Mouse (Mus musculus): ENCODE measurements around the gene Elmo1. TPM values are rescaled to one million over a fixed set of nuclear protein-coding genes. Genes with fewer than 3 reads are reported as not detected.

Gene Elmo1
- polyA plus RNA-seq, 1 experiment from 2014 or later, result 14.9 TPM

DNA sequence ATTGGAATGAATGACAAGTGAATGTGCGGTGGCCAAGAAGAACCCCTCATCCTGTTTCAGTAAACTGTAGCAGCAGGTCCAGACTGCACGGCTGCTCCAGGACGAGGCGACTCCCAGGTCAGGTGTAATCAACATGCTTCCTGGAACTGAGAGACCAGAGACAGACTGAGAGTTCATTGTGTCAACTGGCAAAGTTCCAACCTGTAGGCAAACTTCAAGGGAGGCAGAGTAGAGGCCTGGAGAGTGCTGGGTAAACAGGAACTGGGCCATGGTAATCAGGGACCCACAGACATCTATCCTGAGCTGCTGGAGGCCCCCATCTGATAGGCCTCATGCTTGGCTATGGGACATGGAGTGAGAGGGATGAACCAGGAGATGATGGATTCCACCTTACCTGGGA is 57.3 kb downstream of the Elmo1 start:
- WGBS, result 40% methylated on average over 4 of the region's 4 CpGs
- no peak overlapping the region for H3K27ac ChIP-seq

DNA sequence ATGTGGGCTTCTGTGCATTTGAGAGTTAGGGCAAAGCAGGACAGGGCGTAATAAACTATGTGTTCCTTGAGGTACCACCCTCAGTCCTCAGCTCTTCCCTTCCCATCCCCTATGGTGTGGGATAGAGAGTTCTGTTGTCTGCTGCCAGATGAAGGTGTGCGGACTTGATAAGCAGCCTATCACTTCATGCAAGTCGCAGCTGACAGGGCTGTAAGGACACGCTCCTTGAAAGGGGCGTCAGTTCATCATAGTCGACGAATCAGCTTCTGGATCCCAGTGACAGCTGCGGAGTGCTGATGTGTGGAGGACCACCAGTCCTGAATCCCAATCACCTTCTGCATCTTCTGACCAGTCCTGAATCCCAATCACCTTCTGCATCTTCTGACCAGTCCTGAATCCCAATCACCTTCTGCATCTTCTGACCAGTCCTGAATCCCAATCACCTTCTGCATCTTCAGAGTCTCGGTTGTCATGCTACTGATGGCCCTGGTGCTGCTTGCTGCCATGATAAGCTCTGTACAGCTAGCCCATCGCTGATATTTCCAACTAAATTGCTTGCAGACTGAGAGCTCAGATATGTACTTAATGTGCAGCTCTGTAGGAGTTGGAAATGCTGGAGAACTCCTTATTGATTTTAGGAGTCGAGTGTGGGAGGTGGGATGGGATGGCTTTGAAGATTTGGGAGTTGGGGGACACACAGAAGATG is 59.9 kb downstream of the Elmo1 start:
- H3K9ac ChIP-seq, result no peak overlapping the region
- no peak overlapping the region for H3K4me3 ChIP-seq (replicated peaks)
- no peak overlapping the region for H3K27ac ChIP-seq
- H3K4me1 ChIP-seq (replicated peaks), result peaks cover 6% of the 10 kb centered on the region; the same call in 1 of the 2 replicates
- no peaks in the 10 kb centered on the region for H3K9me3 ChIP-seq
- WGBS, result 87% methylated on average over 11 of the region's 11 CpGs
- peak; percentile 68 for ATAC-seq
- H3K4me2 ChIP-seq (replicated peaks), result no peak overlapping the region
- H3K27me3 ChIP-seq (replicated peaks), result no peaks in the 10 kb centered on the region
- H3K36me3 ChIP-seq, result no peaks in the 10 kb centered on the region

More for the DNA sequence above, 57.3 kb downstream of the Elmo1 start:
- no peaks in the 10 kb centered on the region for H3K27me3 ChIP-seq (replicated peaks)
- H3K9ac ChIP-seq, result no peak overlapping the region
- peaks cover 7% of the 10 kb centered on the region; the same call in 1 of the 2 replicates for H3K4me1 ChIP-seq (replicated peaks)
- H3K4me3 ChIP-seq (replicated peaks), result no peak overlapping the region
- no peaks in the 10 kb centered on the region for H3K36me3 ChIP-seq
- no peak overlapping the region for H3K4me2 ChIP-seq (replicated peaks)
- peak; percentile 92 for ATAC-seq
- no peaks in the 10 kb centered on the region for H3K9me3 ChIP-seq

DNA sequence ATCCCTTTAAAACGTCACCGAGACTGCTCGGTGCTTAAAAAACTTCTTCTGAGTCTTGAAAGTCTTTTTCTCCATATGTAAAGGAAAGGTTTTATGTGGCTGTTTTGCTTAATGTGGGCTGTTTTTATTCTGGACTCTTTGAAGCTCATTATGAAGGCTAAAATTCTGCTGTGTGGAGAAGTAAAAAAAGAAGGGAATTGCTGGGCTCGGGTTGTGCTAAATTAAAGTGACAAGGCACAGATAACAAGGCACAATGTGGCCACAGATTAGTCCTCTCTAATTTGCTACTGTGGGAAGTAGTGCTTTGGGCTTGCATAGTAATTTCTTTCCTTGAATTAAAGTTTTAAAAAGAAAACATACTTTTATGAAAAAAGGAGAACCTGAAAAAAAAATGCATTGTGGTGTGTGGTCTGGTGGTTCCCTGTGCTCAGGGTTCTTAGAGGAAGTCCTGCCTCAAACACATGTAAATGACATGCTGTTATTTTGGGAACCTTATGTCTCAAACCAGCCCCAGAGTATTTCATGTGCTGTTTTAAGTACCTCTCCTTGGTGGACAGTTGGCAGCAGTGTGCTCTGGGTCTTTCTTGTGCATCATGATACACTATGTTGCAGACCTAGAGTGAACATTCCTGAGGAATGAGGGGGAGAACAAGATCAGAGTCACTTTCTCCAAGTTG is 61.0 kb downstream of the Elmo1 start:
- Histone ChIP-seq H3K9ac (no peak overlapping the region), H3K4me3 (replicated peaks) (no peak overlapping the region), H3K27ac (no peak overlapping the region), H3K9me3 (no peaks in the 10 kb centered on the region), H3K4me2 (replicated peaks) (no peak overlapping the region), H3K4me1 (replicated peaks) (peaks cover 6% of the 10 kb centered on the region; the same call in 1 of the 2 replicates), H3K27me3 (replicated peaks) (no peaks in the 10 kb centered on the region), H3K36me3 (no peaks in the 10 kb centered on the region)
- ATAC-seq, result no peak
- WGBS, result 62% methylated on average over 4 of the region's 4 CpGs

DNA sequence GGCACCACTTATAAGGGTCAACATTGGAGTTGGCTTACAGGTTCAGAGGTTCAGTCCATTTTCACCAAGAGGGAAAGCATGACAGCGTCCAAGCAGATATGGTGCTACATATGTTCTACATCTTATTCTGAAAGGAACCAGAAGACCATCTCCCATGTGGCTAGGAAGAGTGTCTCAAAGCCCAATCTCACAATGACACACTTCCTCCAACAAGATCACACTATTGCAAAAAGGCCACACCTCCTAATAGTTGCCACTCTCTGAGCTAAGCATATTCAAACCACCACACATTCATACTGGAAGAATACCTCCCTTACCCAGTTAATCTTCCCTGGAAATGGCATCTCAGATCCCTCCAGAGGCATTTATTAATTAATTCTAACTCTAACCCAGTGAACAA is 66.7 kb downstream of the Elmo1 start:
- H3K36me3 ChIP-seq, result no peaks in the 10 kb centered on the region
- 94% methylated on average over 1 of the region's 1 CpGs for WGBS
- no peaks in the 10 kb centered on the region for H3K4me1 ChIP-seq (replicated peaks)
- no peak overlapping the region for H3K9ac ChIP-seq
- H3K27me3 ChIP-seq (replicated peaks), result no peaks in the 10 kb centered on the region
- no peak overlapping the region for H3K27ac ChIP-seq
- H3K9me3 ChIP-seq, result no peaks in the 10 kb centered on the region
- H3K4me2 ChIP-seq (replicated peaks), result no peak overlapping the region
- H3K4me3 ChIP-seq (replicated peaks), result no peak overlapping the region
- no peak for ATAC-seq

DNA sequence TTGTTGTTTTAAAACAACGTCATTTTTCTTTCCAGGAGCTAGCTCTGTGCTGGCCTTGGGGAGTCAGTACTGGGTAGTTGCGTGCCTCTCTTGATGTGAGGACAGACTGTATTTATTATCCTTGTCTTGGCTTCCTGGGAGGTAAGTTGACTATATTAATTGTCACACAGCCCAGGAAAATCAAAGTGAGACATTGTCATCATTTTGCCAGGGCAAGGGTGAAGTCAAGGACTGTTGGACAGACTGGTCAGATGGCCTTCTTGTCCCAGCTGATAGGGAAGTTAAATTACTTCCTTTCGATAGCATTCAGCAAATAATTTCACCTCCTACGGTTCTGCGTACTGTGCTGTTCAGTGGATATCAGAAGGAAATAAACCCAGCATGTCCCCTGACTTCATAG is 67.1 kb downstream of the Elmo1 start:
- no peak overlapping the region for H3K27ac ChIP-seq
- no peak overlapping the region for H3K4me3 ChIP-seq (replicated peaks)
- no peak overlapping the region for H3K4me2 ChIP-seq (replicated peaks)
- H3K9ac ChIP-seq, result no peak overlapping the region
- H3K27me3 ChIP-seq (replicated peaks), result no peaks in the 10 kb centered on the region
- ATAC-seq, result no peak
- H3K4me1 ChIP-seq (replicated peaks), result no peaks in the 10 kb centered on the region
- no peaks in the 10 kb centered on the region for H3K9me3 ChIP-seq
- 71% methylated on average over 5 of the region's 5 CpGs for WGBS
- no peaks in the 10 kb centered on the region for H3K36me3 ChIP-seq

DNA sequence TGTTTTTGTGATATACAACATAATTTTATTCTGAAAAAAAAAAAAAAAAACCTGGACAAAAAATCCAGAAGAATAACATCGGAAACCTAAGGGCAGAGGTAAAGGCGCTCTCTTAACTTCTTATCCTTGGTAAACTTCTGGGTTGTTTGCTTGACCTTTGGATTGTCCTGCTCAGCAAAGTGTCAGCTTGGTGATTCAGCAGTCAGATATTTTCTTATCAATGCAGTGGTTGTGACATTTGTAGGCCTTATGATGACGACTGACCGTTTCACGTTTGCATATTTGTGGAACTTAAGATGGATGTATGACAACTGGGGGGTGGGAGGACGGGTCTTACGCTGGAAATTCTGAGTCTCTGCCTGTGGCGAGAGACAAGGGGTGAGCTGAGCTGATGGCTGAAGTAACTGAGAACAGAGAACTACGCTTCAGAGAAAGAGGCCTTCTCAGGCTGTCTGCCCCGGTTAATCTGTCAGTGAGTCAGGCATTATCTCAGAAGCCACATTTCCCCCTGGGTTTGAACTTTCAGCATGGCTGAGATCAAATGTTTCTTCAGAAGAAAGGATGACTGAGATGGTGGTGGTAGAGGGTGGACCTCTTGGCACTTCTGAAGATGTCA is 73.1 kb downstream of the Elmo1 start:
- H3K27ac ChIP-seq, result no peak overlapping the region
- ATAC-seq, result peak; percentile 62
- no peak overlapping the region for H3K9ac ChIP-seq
- H3K4me3 ChIP-seq (replicated peaks), result no peak overlapping the region
- H3K27me3 ChIP-seq (replicated peaks), result no peaks in the 10 kb centered on the region
- no peaks in the 10 kb centered on the region for H3K36me3 ChIP-seq
- 54% methylated on average over 10 of the region's 10 CpGs for WGBS
- no peaks in the 10 kb centered on the region for H3K9me3 ChIP-seq
- H3K4me1 ChIP-seq (replicated peaks), result 0 out of 2 replicates have a peak, but pooled peaks cover 4% of the 10 kb centered on the region
- no peak overlapping the region for H3K4me2 ChIP-seq (replicated peaks)

DNA sequence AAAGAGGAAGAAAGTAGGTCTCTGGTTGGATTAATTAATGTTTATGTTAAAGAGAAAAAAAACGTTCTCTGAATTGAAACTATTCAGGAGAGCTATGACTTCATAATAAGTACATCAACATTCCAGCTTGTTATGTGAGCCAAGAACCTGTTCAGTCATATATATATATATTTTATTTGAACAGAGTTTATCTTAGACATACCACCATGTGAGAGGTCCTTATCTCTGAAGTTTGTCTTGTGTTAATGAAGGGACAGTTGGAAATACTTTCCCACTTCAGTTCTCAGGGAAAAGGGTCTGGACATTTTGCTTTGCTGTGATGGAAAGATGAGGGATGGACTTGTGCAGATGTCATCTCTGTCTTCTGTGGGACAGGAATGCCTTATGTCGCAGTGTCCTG is 74.4 kb downstream of the Elmo1 start:
- H3K36me3 ChIP-seq, result no peaks in the 10 kb centered on the region
- no peak overlapping the region for H3K4me3 ChIP-seq (replicated peaks)
- H3K27me3 ChIP-seq (replicated peaks), result no peaks in the 10 kb centered on the region
- ATAC-seq, result no peak
- H3K4me1 ChIP-seq (replicated peaks), result 0 out of 2 replicates have a peak, but pooled peaks cover 4% of the 10 kb centered on the region
- H3K9ac ChIP-seq, result no peak overlapping the region
- H3K9me3 ChIP-seq, result no peaks in the 10 kb centered on the region
- H3K4me2 ChIP-seq (replicated peaks), result no peak overlapping the region
- H3K27ac ChIP-seq, result no peak overlapping the region
- 51% methylated on average over 2 of the region's 2 CpGs for WGBS

DNA sequence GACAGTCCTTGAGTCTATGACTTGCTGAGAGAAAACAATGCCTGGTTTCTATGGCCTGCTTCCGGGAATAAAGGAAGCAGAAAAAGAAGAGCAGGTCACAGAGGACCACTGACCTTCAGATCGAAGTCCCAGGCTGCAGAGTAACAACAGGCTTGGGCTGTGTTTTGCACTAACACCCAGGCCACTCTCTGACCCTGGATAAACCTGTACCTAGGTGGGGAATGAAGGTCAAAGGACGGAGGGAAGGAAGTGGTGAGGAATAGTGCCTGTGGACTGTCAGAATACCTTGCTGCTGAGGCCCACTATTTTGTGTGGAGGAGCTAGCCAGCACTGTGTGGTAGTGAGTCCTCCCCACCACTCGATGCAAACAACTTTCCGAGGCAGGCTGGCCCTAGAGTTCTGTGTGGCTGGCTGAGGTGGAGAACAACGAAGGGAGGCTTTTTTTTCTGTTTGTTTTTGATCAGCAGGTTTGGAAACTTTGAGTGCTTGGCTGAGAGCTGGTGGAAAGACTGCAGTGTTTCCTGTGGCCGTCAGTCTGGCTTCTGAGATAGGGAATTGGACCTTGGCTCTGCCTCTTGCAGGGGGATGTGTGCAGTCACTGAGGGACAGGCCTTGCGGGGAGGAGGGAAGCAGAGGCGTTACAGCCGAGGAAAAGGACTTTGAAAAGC is 83.7 kb downstream of the Elmo1 start:
- WGBS, result 24% methylated on average over 10 of the region's 10 CpGs
- Histone ChIP-seq H3K9me3 (no peaks in the 10 kb centered on the region), H3K36me3 (no peaks in the 10 kb centered on the region), H3K9ac (no peak overlapping the region), H3K4me3 (replicated peaks) (no peak overlapping the region), H3K4me1 (replicated peaks) (peaks cover 12% of the 10 kb centered on the region), H3K4me2 (replicated peaks) (peak overlapping the region; percentile 26; the same call in 1 of the 2 replicates), H3K27ac (peak overlapping the region; percentile 73), H3K27me3 (replicated peaks) (no peaks in the 10 kb centered on the region)
- peak; percentile 91 for ATAC-seq

DNA sequence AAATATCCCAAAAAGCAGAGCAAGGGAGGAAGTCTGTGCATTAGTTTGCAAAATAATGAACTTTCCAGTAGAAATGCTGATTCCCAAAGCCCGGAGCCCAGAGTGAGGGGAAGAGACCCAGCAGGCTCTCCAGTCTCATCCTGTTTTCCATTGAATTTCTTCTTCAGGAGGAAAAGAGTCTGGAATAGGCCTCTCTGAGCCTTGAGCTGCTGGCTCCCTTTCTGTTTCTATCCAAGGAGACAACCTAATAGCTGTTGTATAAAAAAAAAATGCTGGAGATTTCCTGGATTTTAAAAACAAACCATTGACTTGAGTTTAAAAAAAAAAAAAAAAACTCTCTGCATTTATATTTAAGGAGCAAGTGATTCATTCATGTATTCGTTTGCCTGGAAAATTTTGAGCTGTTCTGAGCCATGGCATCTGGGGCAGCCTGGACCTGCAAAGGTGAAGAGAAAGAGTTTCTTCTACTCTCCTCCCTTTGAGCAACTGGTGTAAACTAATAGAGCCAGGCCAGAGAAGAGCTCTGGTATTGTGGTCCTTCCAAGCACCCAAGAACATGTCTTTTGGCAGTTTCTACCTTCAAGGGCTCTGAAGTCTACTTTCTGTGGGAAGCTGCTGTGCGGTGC is 84.4 kb downstream of the Elmo1 start:
- H3K4me1 ChIP-seq (replicated peaks), result peaks cover 12% of the 10 kb centered on the region
- peak overlapping the region; percentile 26; the same call in 1 of the 2 replicates for H3K4me2 ChIP-seq (replicated peaks)
- H3K27me3 ChIP-seq (replicated peaks), result no peaks in the 10 kb centered on the region
- no peaks in the 10 kb centered on the region for H3K36me3 ChIP-seq
- no peak overlapping the region for H3K9ac ChIP-seq
- ATAC-seq, result no peak; the same call in 1 of the 2 replicates
- H3K4me3 ChIP-seq (replicated peaks), result no peak overlapping the region
- WGBS, result 51% methylated on average over 3 of the region's 3 CpGs
- H3K27ac ChIP-seq, result peak overlapping the region; percentile 73
- no peaks in the 10 kb centered on the region for H3K9me3 ChIP-seq

DNA sequence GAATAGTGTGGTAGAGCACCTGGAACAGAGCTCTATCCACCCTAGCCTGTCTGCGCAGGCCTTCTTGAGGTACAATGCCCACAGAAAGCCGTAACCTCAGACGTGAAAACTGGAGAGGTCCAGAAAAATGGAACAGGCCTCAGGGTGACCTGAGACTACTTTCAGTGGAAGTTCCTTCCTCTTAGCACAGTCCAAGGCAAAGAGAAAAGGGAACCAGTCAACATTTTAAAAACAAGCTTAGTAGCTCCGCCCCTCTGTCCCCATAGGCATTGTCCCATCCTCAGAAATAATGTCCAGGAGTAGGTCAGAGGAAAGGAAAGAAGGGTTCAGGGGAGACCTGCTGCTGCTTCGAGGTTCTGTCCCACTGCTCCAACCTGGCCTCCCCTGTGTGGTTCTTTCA is 90.3 kb downstream of the Elmo1 start:
- Histone ChIP-seq H3K4me1 (replicated peaks) (peaks cover 11% of the 10 kb centered on the region; the same call in 1 of the 2 replicates), H3K36me3 (no peaks in the 10 kb centered on the region), H3K9me3 (no peaks in the 10 kb centered on the region), H3K9ac (no peak overlapping the region), H3K27me3 (replicated peaks) (no peaks in the 10 kb centered on the region), H3K4me3 (replicated peaks) (no peak overlapping the region), H3K27ac (no peak overlapping the region), H3K4me2 (replicated peaks) (no peak overlapping the region)
- no peak for ATAC-seq
- 85% methylated on average over 5 of the region's 5 CpGs for WGBS

DNA sequence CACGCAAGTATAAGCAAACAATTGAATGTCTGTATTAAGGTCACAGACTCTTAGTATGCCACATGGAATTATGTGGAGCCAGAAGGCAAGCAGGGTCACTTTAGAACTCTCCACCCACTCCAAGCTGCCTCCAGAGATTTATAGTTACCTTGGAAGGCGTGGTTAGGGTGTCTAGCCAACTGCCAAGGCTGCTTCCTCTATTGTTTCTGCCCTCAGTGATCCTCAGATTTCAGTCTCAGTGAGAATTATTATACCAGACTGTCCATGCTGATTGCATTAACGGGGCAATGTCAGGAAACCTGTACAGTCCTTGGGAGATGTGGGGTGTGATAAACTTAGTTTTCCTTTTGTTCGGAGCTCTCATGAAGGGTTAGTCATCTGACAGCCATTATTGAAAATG is 90.9 kb downstream of the Elmo1 start:
- Histone ChIP-seq H3K27me3 (replicated peaks) (no peaks in the 10 kb centered on the region), H3K9ac (no peak overlapping the region), H3K4me2 (replicated peaks) (no peak overlapping the region), H3K4me3 (replicated peaks) (no peak overlapping the region), H3K4me1 (replicated peaks) (peaks cover 11% of the 10 kb centered on the region; the same call in 1 of the 2 replicates), H3K9me3 (no peaks in the 10 kb centered on the region), H3K36me3 (no peaks in the 10 kb centered on the region), H3K27ac (no peak overlapping the region)
- ATAC-seq, result peak; percentile 73
- 37% methylated on average over 4 of the region's 4 CpGs for WGBS

Measured in intestine, embryonic 15.5 days (tissue).